Mouse (Mus musculus) liver, embryonic 15.5 days (tissue): Measurements from ENCODE around the gene Mast1. TPM values are rescaled to one million over a fixed set of nuclear protein-coding genes. Genes with fewer than 3 reads are reported as not detected.
"Not testable (repeated sequence)": the region's sequence is repeated elsewhere in the genome, so short reads cannot be mapped to it uniquely, and the experiment has no call there.

Source experiments
- ATAC-seq: fragments of 200-750 bp; cut with Nextera tagmentation; 2 replicates; pipeline ENCODE4 v1.8.0; 2017; ENCODE audit warnings: moderate number of reproducible peaks, mild to moderate bottlenecking, moderate library complexity; ENCODE audit not compliant: insufficient read depth
- H3K27ac ChIP-seq: fragments of 300-500 bp; sonication (generic); replicated peaks from 2 replicates; pipeline ENCODE4 v1.5.1; 2015; ENCODE audit warnings: mild to moderate bottlenecking, inconsistent platforms
- H3K27me3 ChIP-seq: fragments of 300-500 bp; sonication (generic); 2 replicates; pipeline ENCODE4 v1.6.1; 2015; ENCODE audit warnings: mild to moderate bottlenecking, inconsistent platforms
- H3K36me3 ChIP-seq: fragments of 300-500 bp; sonication (generic); replicated peaks from 2 replicates; pipeline ENCODE4 v1.6.1; 2015; ENCODE audit warnings: moderate library complexity, mild to moderate bottlenecking, inconsistent platforms
- H3K4me1 ChIP-seq: fragments of 300-500 bp; sonication (generic); replicated peaks from 2 replicates; pipeline ENCODE4 v1.6.1; 2015; ENCODE audit warnings: inconsistent platforms
- H3K4me2 ChIP-seq: fragments of 300-500 bp; sonication (generic); 2 replicates; pipeline ENCODE4 v1.6.1; 2015; ENCODE audit warnings: moderate library complexity, mild to moderate bottlenecking, inconsistent platforms
- H3K4me3 ChIP-seq: fragments of 300-500 bp; sonication (generic); replicated peaks from 2 replicates; pipeline ENCODE4 v1.5.1; 2015; ENCODE audit warnings: mild to moderate bottlenecking, inconsistent platforms
- H3K9ac ChIP-seq: fragments of 300-500 bp; sonication (generic); 2 replicates; pipeline ENCODE4 v1.6.1; 2015; ENCODE audit warnings: moderate library complexity, mild to moderate bottlenecking, inconsistent platforms
- H3K9me3 ChIP-seq: fragments of 300-500 bp; sonication (generic); replicated peaks from 2 replicates; pipeline ENCODE4 v1.6.1; 2016; ENCODE audit warnings: inconsistent platforms
- WGBS: fragments of 180-500 bp; shearing (Covaris S2); methylation state at CpG from one replicate; pipeline ENCODE4 v1.1.7; 2015; ENCODE audit warnings: mixed read lengths; ENCODE audit not compliant: insufficient replicate concordance; 5-methylcytosine and 5-hydroxymethylcytosine counted together
- polyA plus RNA-seq: library from polyadenylated mRNA; unstranded; fragments of >200 nt; fragmentation: Nextera tagmentation; extraction: Ambion mirVana; gene quantifications from 2 replicates; pipeline ENCODE4 v1.2.1, GENCODE M21; 2015

The Mast1 gene
- polyA plus RNA-seq, 1 experiment from 2014 or later = 0.23 TPM

- Histone ChIP-seq H3K4me3 (peak overlapping the region; percentile 57), H3K27ac (peak overlapping the region; percentile 66), H3K9ac (peak overlapping the region; percentile 57), H3K27me3 (peaks cover 61% of the 10 kb centered on the region), H3K9me3 (no peaks in the 10 kb centered on the region), H3K4me1 (peaks cover 44% of the 10 kb centered on the region), H3K4me2 (peak overlapping the region; percentile 96), H3K36me3 (peaks cover 12% of the 10 kb centered on the region)
- WGBS = 13% methylated on average over 9 of the region's 9 CpGs
- no peak for ATAC-seq
Observed at GRCm38 (mm10) chr8:84913502-84913900, 23.7 kb downstream of the Mast1 start.

- H3K9me3 ChIP-seq = no peaks in the 10 kb centered on the region
- peak overlapping the region; percentile 57 for H3K4me3 ChIP-seq
- H3K27me3 ChIP-seq = peaks cover 56% of the 10 kb centered on the region
- peaks cover 47% of the 10 kb centered on the region for H3K4me1 ChIP-seq
- peak; percentile 47 for ATAC-seq
- H3K4me2 ChIP-seq = peak overlapping the region; percentile 96
- H3K36me3 ChIP-seq = peaks cover 12% of the 10 kb centered on the region
- peak overlapping the region; percentile 57 for H3K9ac ChIP-seq
- WGBS = 2% methylated on average over 55 of the region's 55 CpGs
- peak overlapping the region; percentile 66 for H3K27ac ChIP-seq
Observed at GRCm38 (mm10) chr8:84912895-84913501, 24.2 kb downstream of the Mast1 start.

GRCm38 (mm10) chr8:84912391-84912790 lies 24.8 kb downstream of the Mast1 start:
- Histone ChIP-seq H3K4me2 (peak overlapping the region; percentile 96), H3K9me3 (no peaks in the 10 kb centered on the region), H3K36me3 (peaks cover 15% of the 10 kb centered on the region), H3K4me1 (peaks cover 53% of the 10 kb centered on the region), H3K27ac (0 out of 2 replicates have a peak overlapping the region, but pooled peaks have one; percentile 66), H3K4me3 (peak overlapping the region; percentile 57), H3K27me3 (peaks cover 50% of the 10 kb centered on the region), H3K9ac (peak overlapping the region; percentile 57; the same call in 1 of the 2 replicates)
- WGBS = 34% methylated on average over 27 of the region's 27 CpGs
- no peak for ATAC-seq

- Histone ChIP-seq H3K4me1 (peaks cover 57% of the 10 kb centered on the region), H3K27ac (no peak overlapping the region), H3K36me3 (peaks cover 21% of the 10 kb centered on the region), H3K27me3 (peaks cover 45% of the 10 kb centered on the region), H3K4me2 (peak overlapping the region; percentile 96; the same call in 1 of the 2 replicates), H3K9ac (no peak overlapping the region), H3K9me3 (no peaks in the 10 kb centered on the region), H3K4me3 (no peak overlapping the region)
- no peak for ATAC-seq
- 88% methylated on average over 9 of the region's 9 CpGs for WGBS
Observed at GRCm38 (mm10) chr8:84911854-84912253, 25.3 kb downstream of the Mast1 start.

- peaks cover 68% of the 10 kb centered on the region for H3K4me1 ChIP-seq
- H3K27me3 ChIP-seq = peaks cover 33% of the 10 kb centered on the region
- peak overlapping the region; percentile 67; the same call in 1 of the 2 replicates for H3K4me3 ChIP-seq
- peak overlapping the region; percentile 88 for H3K4me2 ChIP-seq
- no peak overlapping the region for H3K9ac ChIP-seq
- no peaks in the 10 kb centered on the region for H3K9me3 ChIP-seq
- peaks cover 34% of the 10 kb centered on the region for H3K36me3 ChIP-seq
- H3K27ac ChIP-seq = no peak overlapping the region
- no peak for ATAC-seq
- 79% methylated on average over 6 of the region's 6 CpGs for WGBS
Observed at GRCm38 (mm10) chr8:84910551-84910950, 26.6 kb downstream of the Mast1 start.

GRCm38 (mm10) chr8:84909949-84910348 lies 27.2 kb downstream of the Mast1 start:
- H3K4me3 ChIP-seq = peak overlapping the region; percentile 67
- H3K27me3 ChIP-seq = peaks cover 30% of the 10 kb centered on the region
- 50% methylated on average over 5 of the region's 5 CpGs for WGBS
- no peak for ATAC-seq
- H3K9ac ChIP-seq = peak overlapping the region; percentile 81
- H3K27ac ChIP-seq = peak overlapping the region; percentile 88
- H3K4me1 ChIP-seq = peaks cover 74% of the 10 kb centered on the region
- H3K36me3 ChIP-seq = peaks cover 40% of the 10 kb centered on the region
- peak overlapping the region; percentile 88 for H3K4me2 ChIP-seq
- no peaks in the 10 kb centered on the region for H3K9me3 ChIP-seq

GRCm38 (mm10) chr8:84909162-84909767 lies 27.9 kb downstream of the Mast1 start:
- no peak; the same call in 1 of the 2 replicates for ATAC-seq
- H3K9me3 ChIP-seq = no peaks in the 10 kb centered on the region
- peaks cover 30% of the 10 kb centered on the region for H3K27me3 ChIP-seq
- peaks cover 46% of the 10 kb centered on the region for H3K36me3 ChIP-seq
- H3K4me3 ChIP-seq = peak overlapping the region; percentile 67
- H3K4me2 ChIP-seq = peak overlapping the region; percentile 88
- peaks cover 80% of the 10 kb centered on the region for H3K4me1 ChIP-seq
- 48% methylated on average over 20 of the region's 20 CpGs for WGBS
- H3K9ac ChIP-seq = peak overlapping the region; percentile 81
- peak overlapping the region; percentile 88 for H3K27ac ChIP-seq

- Histone ChIP-seq H3K9me3 (no peaks in the 10 kb centered on the region), H3K27ac (peak within 1 kb of the TSS; percentile 88), H3K4me3 (peak within 1 kb of the TSS; percentile 67), H3K27me3 (peaks cover 26% of the 10 kb centered on the region), H3K9ac (peak within 1 kb of the TSS; percentile 81), H3K4me1 (peaks cover 80% of the 10 kb centered on the region), H3K4me2 (peak within 1 kb of the TSS; percentile 88), H3K36me3 (peaks cover 53% of the 10 kb centered on the region)
- under 1% methylated on average over 45 of the region's 45 CpGs for WGBS
- peak; percentile 90 for ATAC-seq
Observed at GRCm38 (mm10) chr8:84908421-84909161, 28.6 kb downstream of the Mast1 start, which contains the start of gene Dnase2a. Dnase2a (plus strand) TSS chr8:84908560.

- H3K4me1 ChIP-seq = peaks cover 76% of the 10 kb centered on the region
- ATAC-seq = peak; percentile 2; the same call in 1 of the 2 replicates
- H3K36me3 ChIP-seq = peaks cover 56% of the 10 kb centered on the region
- H3K4me2 ChIP-seq = peak overlapping the region; percentile 88
- peak overlapping the region; percentile 88 for H3K27ac ChIP-seq
- H3K4me3 ChIP-seq = peak overlapping the region; percentile 67
- 11% methylated on average over 7 of the region's 7 CpGs for WGBS
- H3K27me3 ChIP-seq = peaks cover 22% of the 10 kb centered on the region
- 0 out of 2 replicates have a peak overlapping the region, but pooled peaks have one; percentile 81 for H3K9ac ChIP-seq
- H3K9me3 ChIP-seq = not testable (repeated sequence)
Observed at GRCm38 (mm10) chr8:84907979-84908378, 29.2 kb downstream of the Mast1 start.

- Histone ChIP-seq H3K36me3 (peaks cover 56% of the 10 kb centered on the region), H3K27me3 (peaks cover 17% of the 10 kb centered on the region), H3K4me1 (peaks cover 72% of the 10 kb centered on the region), H3K4me3 (no peak overlapping the region), H3K27ac (peak overlapping the region; percentile 88), H3K9ac (no peak overlapping the region), H3K4me2 (peak overlapping the region; percentile 88; the same call in 1 of the 2 replicates), H3K9me3 (no peaks in the 10 kb centered on the region)
- no peak for ATAC-seq
- 54% methylated on average over 8 of the region's 8 CpGs for WGBS
Observed at GRCm38 (mm10) chr8:84907493-84907892, 29.7 kb downstream of the Mast1 start.

- Histone ChIP-seq H3K9me3 (no peaks in the 10 kb centered on the region), H3K4me3 (no peak overlapping the region), H3K9ac (no peak overlapping the region), H3K36me3 (peaks cover 56% of the 10 kb centered on the region), H3K27ac (peak overlapping the region; percentile 88), H3K4me2 (peak overlapping the region; percentile 88; the same call in 1 of the 2 replicates), H3K4me1 (peaks cover 67% of the 10 kb centered on the region), H3K27me3 (peaks cover 12% of the 10 kb centered on the region)
- ATAC-seq = no peak
- WGBS = 84% methylated on average over 9 of the region's 9 CpGs
Observed at GRCm38 (mm10) chr8:84907037-84907436, 30.1 kb downstream of the Mast1 start.
